Mouse (Mus musculus): ENCODE results near the gene Clip2. TPM values are rescaled to one million over a fixed set of nuclear protein-coding genes. Genes with fewer than 3 reads are reported as not detected.

Clip2 gene
- polyA plus RNA-seq (2017; shearing (Covaris generic)), result 1.2 TPM

GRCm38 (mm10) chr5:134552110-134552972, at the start of gene Clip2:
Gene Clip2, minus strand, starts transcription at chr5:134552434.

GRCm38 (mm10) chr5:134581146-134581545, 28.9 kb upstream of the Clip2 start, which contains the start of gene Rfc2:
Gene Rfc2, plus strand, starts transcription at chr5:134581366.

GRCm38 (mm10) chr5:134560071-134560449, 7.8 kb upstream of the Clip2 start, which contains the start of gene Syna:
Gene Syna, minus strand, starts transcription at chr5:134560171.

GRCm38 (mm10) chr5:134456503-134456962, 95.7 kb downstream of the Clip2 start, which contains the start of gene Gtf2ird1:
Gene Gtf2ird1, minus strand, starts transcription at chr5:134456716.

Other genes with a start within 250 kb of the Clip2 start
- gene Gtf2i, start 237.7 kb downstream of the Clip2 start, polyA plus RNA-seq (2017; shearing (Covaris generic)), result 450 TPM
- gene Gtf2ird1, start 95.7 kb downstream of the Clip2 start, polyA plus RNA-seq (2017; shearing (Covaris generic)), result 26.0 TPM
- gene Syna, start 7.7 kb upstream of the Clip2 start, polyA plus RNA-seq (2017; shearing (Covaris generic)), result not detected
- gene Rfc2, start 28.9 kb upstream of the Clip2 start, polyA plus RNA-seq (2017; shearing (Covaris generic)), result 117 TPM
- gene Lat2, start 62.6 kb upstream of the Clip2 start, polyA plus RNA-seq (2017; shearing (Covaris generic)), result 0.71 TPM
- gene Eif4h, start 87.1 kb upstream of the Clip2 start, polyA plus RNA-seq (2017; shearing (Covaris generic)), result 241 TPM
- 15.4 TPM for gene Limk1, start 136.2 kb upstream of the Clip2 start, polyA plus RNA-seq (2017; shearing (Covaris generic))
- not detected for gene Eln, start 194.9 kb upstream of the Clip2 start, polyA plus RNA-seq (2017; shearing (Covaris generic))

Measured in naive thymus-derived CD4-positive, alpha-beta T cell, adult 5 months (primary cell).